Mouse (Mus musculus) kidney, adult 2 months (tissue): ENCODE results near the gene Lipe.

Experiments
- CTCF ChIP-seq: fragments of 200-500 bp; conservative IDR thresholded peaks from 2 replicates; pipeline ENCODE4 v1.5.1; 2011; ENCODE audit warnings: low read depth, mild to moderate bottlenecking, control low read depth, low read length, moderate library complexity, mixed read lengths; ENCODE audit not compliant: insufficient read depth, insufficient read length
- POLR2A ChIP-seq: fragments of 200-500 bp; IDR thresholded peaks from one replicate; pipeline ENCODE4 v1.6.1; 2011; ENCODE audit warnings: low read depth, low read length, control low read depth

DNA sequence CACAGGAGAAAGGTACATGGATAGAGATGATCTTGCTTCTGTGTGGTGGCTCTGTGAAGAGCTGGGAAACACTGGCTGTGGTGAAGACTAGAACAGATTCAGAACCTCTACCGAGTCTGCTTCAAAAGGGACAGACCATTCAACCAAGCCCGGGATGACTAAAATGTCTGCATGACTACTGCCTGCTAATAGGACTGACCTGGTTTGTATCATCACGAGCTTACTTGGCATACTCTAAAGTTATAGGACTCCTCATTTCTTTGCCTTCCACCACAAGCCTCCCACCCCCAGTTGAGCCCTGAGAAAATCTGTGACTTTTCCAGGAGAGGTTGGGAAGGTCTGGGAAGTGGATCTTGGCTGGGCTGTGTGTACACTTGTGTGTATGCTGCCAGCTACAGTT is 13.4 kb upstream of the Lipe start:
- no peak for TF ChIP-seq CTCF
- no peak for TF ChIP-seq POLR2A
